Mouse (Mus musculus): Measurements from ENCODE around the gene Trp53rka.
"Not testable (repeated sequence)": the region's sequence is repeated elsewhere in the genome, so short reads cannot be mapped to it uniquely, and the experiment has no call there.

The Trp53rka gene

DNA sequence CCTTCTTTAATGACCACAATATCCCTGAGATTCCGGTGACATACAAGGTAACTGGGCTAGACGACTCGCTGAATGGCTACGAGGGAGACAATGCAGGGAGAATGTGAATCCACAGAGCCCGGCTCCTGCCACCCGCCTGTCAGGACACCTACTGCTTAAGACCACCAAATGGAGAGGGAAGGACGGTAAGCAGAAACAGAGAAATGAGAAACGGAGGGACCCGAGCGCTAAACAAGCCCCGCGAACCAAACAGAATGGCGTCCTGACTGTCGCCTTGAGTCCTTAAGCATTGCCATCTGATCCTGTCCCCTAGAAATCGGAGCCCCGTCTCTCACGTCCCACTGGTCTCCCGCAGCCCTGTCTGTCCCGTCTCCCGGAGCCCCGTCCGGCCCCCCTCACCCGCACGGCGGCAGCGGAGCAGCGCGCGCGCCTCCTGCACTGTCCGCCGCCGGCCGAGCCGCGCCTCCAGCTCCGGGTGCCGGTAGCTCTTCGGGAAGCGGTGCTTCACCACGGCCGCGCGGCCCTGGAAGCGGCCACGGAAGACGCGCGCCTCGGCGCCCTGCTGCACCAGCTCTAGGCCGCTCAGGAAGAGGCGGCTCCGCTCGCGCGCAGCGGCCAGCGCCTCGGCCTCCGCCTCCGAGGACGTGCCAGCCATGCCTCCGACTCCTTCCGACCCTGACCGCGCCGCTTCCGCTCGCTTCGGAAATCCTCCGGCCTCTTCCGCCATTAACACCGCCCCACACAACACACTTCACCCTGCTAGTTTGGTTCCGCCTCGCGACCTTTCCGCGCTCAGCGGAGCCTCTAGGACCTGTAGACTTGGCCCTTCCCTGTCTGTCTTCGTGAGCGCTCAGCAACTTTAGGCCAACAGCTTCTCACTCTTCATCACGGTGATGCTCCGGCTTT is at the start of gene Trp53rka:
Gene Trp53rka, minus strand, starts transcription at position 677 of the 906 bp plus-strand sequence.
- DNase-seq (ENCODE audit: low spot score): peak; percentile 85

DNA sequence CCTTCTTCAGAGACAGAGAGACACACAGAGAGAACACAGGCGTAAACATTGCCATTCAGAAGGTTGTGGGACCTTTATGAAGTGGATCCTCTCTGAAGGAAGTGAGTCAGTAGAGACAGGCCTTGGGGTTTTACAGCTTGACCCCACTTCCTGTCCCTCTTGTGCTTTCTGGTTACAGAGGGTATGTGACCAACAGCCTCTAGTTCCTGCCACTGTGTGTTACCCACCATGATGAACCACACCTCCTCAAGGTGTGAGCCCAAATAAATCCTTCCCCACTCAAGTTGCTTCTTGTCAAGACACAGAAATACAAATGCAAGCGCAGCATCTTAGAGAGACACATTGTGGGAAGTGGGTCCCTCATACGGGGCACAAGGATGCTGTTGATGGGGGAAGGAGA is 47.9 kb upstream of the Trp53rka start:
- no peak for DNase-seq (ENCODE audit: low spot score)

- DNase-seq (ENCODE audit: low spot score): no peak
Observed at GRCm38 (mm10) chr2:165533789-165534188, 40.7 kb upstream of the Trp53rka start.

GRCm38 (mm10) chr2:165529106-165529505 is 36.0 kb upstream of the Trp53rka start:
- peak; percentile 56 for DNase-seq (ENCODE audit: low spot score)

GRCm38 (mm10) chr2:165525609-165526008 is 32.5 kb upstream of the Trp53rka start:
- DNase-seq (ENCODE audit: low spot score): no peak

DNA sequence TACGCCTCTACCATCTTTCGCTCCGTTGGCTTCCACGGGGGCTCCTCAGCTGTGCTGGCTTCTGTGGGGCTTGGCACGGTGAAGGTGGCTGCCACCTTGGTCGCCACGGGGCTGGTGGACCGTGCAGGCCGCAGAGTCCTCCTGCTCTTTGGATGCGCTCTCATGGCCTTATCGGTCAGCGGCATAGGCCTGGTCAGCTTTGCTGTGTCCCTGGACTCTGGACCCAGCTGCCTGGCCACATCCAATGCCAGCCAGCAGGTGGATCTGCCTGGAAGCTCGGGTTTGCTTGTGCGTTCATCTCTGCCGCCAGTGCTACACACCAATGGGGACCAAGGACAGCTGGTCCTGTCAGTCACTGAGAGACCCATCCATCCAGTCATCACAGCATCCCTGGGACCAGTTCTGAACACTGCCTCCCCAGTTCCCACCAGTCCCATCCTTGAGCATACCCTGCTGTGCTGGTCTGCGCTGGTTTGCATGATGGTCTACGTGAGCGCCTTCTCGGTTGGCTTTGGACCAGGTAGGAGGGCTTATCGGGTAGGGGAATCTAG is 22.1 kb upstream of the Trp53rka start:
- DNase-seq (ENCODE audit: low spot score): no peak

GRCm38 (mm10) chr2:165512870-165513600 is 19.9 kb upstream of the Trp53rka start:
- peak; percentile 72 for DNase-seq (ENCODE audit: low spot score)

DNA sequence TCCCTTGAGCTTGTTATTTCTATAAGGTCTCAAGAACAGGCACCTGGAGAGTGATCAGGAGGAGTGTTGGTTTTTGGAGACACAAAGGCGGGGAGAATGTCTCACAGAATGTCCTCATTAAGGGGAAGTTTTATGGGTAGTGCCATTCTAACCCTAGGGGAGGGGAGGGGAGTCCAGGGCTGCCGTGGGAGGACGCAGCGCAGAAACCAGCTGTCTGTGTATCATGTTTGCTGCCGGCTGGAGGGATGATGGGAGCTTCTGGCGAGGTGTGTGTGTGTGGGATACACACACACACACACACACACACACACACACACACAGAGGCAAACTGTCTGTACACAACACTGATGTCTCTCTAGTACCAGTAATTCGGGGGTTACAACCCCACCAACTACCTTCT is 19.3 kb upstream of the Trp53rka start:
- DNase-seq (ENCODE audit: low spot score): no peak

- not testable (repeated sequence) for DNase-seq (ENCODE audit: low spot score)
Observed at GRCm38 (mm10) chr2:165511530-165511929, 18.4 kb upstream of the Trp53rka start.

- DNase-seq (ENCODE audit: low spot score): not testable (repeated sequence)
Observed at GRCm38 (mm10) chr2:165510914-165511458, 17.9 kb upstream of the Trp53rka start.

GRCm38 (mm10) chr2:165510466-165510865 is 17.3 kb upstream of the Trp53rka start:
- no peak for DNase-seq (ENCODE audit: low spot score)

GRCm38 (mm10) chr2:165509686-165510085 is 16.6 kb upstream of the Trp53rka start:
- no peak for DNase-seq (ENCODE audit: low spot score)

DNA sequence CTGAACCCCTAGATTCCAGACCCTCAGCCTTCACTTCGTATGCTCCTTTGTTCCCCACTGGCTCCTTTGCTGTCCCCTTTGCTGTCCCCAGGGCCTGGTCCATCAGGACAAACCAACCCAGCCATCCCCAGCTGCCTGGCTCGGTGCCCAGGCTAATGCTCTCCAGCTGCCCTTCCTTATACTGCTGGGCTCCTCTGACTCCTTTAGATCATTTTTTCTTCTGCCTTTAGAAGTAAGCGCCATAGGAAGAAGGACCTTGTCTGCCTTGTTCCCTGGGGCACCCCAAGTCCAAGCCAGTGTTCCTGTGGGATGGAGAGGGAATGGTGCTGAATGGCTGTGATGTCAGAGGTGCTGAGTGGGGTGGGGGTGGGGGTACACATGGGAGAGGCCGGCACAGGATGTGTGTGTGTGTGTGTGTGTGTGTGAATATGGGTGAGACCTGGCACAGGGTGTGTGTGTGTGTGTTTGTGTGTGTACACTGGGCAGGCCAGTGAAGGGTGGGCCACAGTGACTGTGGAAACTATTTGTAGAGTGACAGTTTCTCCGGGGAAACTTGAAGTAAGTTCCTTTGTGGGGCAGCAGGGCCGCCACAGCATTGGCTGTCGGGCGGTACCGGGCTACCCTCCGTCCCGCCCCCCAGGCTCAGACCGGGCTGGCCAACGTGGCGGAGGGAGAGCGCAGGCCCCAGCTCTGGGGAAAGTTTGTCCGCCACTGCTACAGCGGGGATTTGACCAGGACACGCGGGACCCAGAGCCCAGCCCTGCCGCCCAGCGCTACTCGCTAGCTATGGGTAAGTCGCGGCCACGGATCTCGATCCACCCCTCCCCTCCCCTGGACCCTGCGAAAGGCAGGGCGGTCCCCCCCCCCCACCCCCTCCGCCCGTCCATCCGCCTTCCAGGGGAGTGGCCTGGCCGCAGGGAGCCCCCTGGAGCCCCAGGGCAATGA is 10.4 kb upstream of the Trp53rka start, which contains the start of gene Slc2a10:
Gene Slc2a10, plus strand, starts transcription at position 529 of the 945 bp plus-strand sequence.
- DNase-seq (ENCODE audit: low spot score): peak; percentile 62

DNA sequence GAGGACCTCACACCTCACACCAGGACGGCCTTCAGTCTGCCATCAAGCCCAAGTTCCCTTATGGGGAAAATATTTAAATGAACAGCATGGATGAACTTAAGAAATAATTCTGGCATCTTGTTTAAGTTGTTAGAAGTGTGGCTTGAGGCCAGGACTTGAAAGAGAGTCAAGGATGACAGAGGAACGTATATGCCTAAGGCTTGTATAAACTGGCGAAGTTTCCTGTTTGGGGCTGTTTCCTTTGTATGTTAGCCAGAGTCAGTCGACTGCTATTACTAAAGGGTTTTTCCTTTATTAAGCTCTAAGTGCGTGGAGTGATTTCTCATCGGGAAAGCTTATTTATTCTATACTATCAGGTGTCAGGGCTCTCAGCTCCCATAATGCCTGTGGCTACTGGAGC is 5.7 kb upstream of the Trp53rka start:
- DNase-seq (ENCODE audit: low spot score): no peak

DNA sequence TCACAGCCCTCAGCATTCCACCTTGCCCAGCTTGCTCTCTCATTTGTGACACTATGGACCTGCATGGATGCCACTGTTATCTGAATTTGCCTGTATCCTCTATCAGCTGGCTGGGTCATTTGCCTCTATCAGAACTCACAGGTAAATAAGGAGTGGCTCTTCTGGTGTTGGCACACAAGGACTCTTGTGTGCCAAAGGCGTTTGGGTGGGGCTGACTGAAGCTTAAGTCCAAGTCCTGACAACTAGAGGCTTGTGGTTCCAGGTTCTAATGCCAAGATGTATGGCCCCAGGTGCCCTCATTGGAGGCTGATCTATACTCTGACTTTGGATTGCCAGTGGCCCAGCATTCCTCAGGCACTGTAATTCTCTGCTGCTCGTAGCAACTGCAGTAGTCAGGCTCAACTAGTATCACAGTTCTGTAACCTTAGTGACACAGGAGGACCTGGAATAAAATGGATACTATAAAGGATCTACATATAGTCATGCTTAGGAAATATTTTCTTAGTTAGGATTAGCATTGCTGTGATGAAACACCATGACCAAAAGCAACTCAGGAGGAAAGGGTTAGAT is 4.7 kb upstream of the Trp53rka start:
- DNase-seq (ENCODE audit: low spot score): no peak

- peak; percentile 57 for DNase-seq (ENCODE audit: low spot score)
Observed at GRCm38 (mm10) chr2:165496251-165496650, 3.1 kb upstream of the Trp53rka start.

GRCm38 (mm10) chr2:165494495-165494894 is 1.4 kb upstream of the Trp53rka start:
- DNase-seq (ENCODE audit: low spot score): no peak

GRCm38 (mm10) chr2:165493587-165494210 is 575 bp upstream of the Trp53rka start:
- no peak for DNase-seq (ENCODE audit: low spot score)

- peak; percentile 39 for DNase-seq (ENCODE audit: low spot score)
Observed at GRCm38 (mm10) chr2:165486881-165487535, 6.1 kb downstream of the Trp53rka start.

DNA sequence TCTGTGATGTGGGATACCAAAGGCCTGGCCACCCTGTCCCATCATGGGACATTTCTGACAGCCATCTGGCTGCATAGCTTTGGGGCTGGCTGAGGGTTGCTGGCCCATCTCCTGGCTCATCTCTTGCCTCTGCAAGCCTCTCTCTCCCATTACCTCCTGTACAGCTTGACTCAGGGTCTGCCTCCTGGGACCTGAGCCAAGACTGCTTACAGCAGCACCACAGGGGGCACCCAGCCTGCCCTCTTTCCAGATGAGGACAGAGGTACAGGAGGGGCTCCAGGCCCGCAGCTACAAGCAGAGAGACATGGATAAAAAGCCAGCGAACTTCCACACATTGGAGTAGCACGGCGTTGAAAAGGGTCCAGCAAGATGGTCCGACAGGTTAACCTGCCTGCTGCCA is 6.7 kb downstream of the Trp53rka start:
- no peak for DNase-seq (ENCODE audit: low spot score)
